ENCODE assay signal across 19 mouse cellular contexts in genomic region chr19:44276861-44277260, GRCm38 (mm10). TPM values are rescaled to one million over a fixed set of nuclear protein-coding genes. Genes with fewer than 3 reads are reported as not detected.
"Had no signal": no experiment of that assay in that cellular context is flagged by ENCODE, and none has a peak within 500 bp of the region (broad histone marks: within the 10 kb centered on the region; RNA-seq: fewer than 3 reads in every experiment).

No protein-coding gene starts in this region.

- DNase-seq: lung, embryonic 14.5 days; lung, postnatal 10 days; lung, postnatal 4 days; midbrain, embryonic 14.5 days; retina, postnatal 1 day; right cerebral cortex, adult 18-20 months; right cerebral cortex, postnatal 25 days; right cerebral cortex, postnatal 4 days; spleen, adult 18-20 months; thymus, adult 18-20 months; thymus, postnatal 14 days; thymus, postnatal 36 days had no signal

- H3K36me3 ChIP-seq: midbrain, embryonic 10.5 days; midbrain, embryonic 12.5 days; neural tube, embryonic 13.5 days; neural tube, embryonic 15.5 days had no signal

- H3K9me3 ChIP-seq: midbrain, embryonic 10.5 days; midbrain, embryonic 12.5 days; neural tube, embryonic 13.5 days; neural tube, embryonic 15.5 days had no signal

- H3K4me2 ChIP-seq: lung, embryonic 14.5 days; midbrain, embryonic 12.5 days; neural tube, embryonic 13.5 days; neural tube, embryonic 15.5 days had no signal

- H3K27ac ChIP-seq: midbrain, embryonic 10.5 days; midbrain, embryonic 12.5 days; neural tube, embryonic 13.5 days; neural tube, embryonic 15.5 days had no signal

- H3K9ac ChIP-seq: lung, embryonic 14.5 days; midbrain, embryonic 12.5 days; neural tube, embryonic 13.5 days; neural tube, embryonic 15.5 days had no signal

- H3K4me3 ChIP-seq: midbrain, embryonic 10.5 days; midbrain, embryonic 12.5 days; myocyte; neural tube, embryonic 13.5 days; neural tube, embryonic 15.5 days had no signal

- ATAC-seq: midbrain, embryonic 16.5 days had no signal

- H3K27me3 ChIP-seq: midbrain, embryonic 12.5 days; neural tube, embryonic 13.5 days; neural tube, embryonic 15.5 days had no signal

RNA-seq across cellular contexts. Expression of gene Scd4, which starts 56.0 kb away (rescaled TPM):
- polyA plus RNA-seq: lung, embryonic 14.5 days; neural tube, embryonic 11.5 days had no signal
